Mouse (Mus musculus) neural tube, embryonic 15.5 days (tissue): ENCODE results near the gene Gal3st3. TPM values are rescaled to one million over a fixed set of nuclear protein-coding genes. Genes with fewer than 3 reads are reported as not detected.

Experiments
- ATAC-seq: fragments of 200-750 bp; cut with Nextera tagmentation; 2 replicates; pipeline ENCODE4 v1.8.0; 2017; ENCODE audit warnings: mild to moderate bottlenecking, moderate TSS enrichment, moderate library complexity; ENCODE audit not compliant: low FRiP score
- H3K27ac ChIP-seq: fragments of 300-500 bp; sonication (generic); replicated peaks from 2 replicates; pipeline ENCODE4 v1.5.1; 2015; ENCODE audit warnings: mild to moderate bottlenecking, inconsistent platforms
- H3K27me3 ChIP-seq: fragments of 300-500 bp; sonication (generic); replicated peaks from 2 replicates; pipeline ENCODE4 v1.6.1; 2015; ENCODE audit warnings: inconsistent platforms
- H3K36me3 ChIP-seq: fragments of 300-500 bp; sonication (generic); 2 replicates; pipeline ENCODE4 v1.6.1; 2015; ENCODE audit warnings: inconsistent platforms
- H3K4me1 ChIP-seq: fragments of 300-500 bp; sonication (generic); 2 replicates; pipeline ENCODE4 v1.6.1; 2015; ENCODE audit warnings: inconsistent platforms
- H3K4me2 ChIP-seq: fragments of 300-500 bp; sonication (generic); 2 replicates; pipeline ENCODE4 v1.6.1; 2015; ENCODE audit warnings: inconsistent platforms, mild to moderate bottlenecking, moderate library complexity
- H3K4me3 ChIP-seq: fragments of 300-500 bp; sonication (generic); replicated peaks from 2 replicates; pipeline ENCODE4 v1.5.1; 2015; ENCODE audit warnings: mild to moderate bottlenecking, inconsistent platforms
- H3K9ac ChIP-seq: fragments of 300-500 bp; sonication (generic); replicated peaks from 2 replicates; pipeline ENCODE4 v1.6.1; 2015; ENCODE audit warnings: mild to moderate bottlenecking, inconsistent platforms
- H3K9me3 ChIP-seq: fragments of 300-500 bp; sonication (generic); replicated peaks from 2 replicates; pipeline ENCODE4 v1.6.1; 2016; ENCODE audit warnings: inconsistent platforms
- WGBS: fragments of 180-500 bp; shearing (Covaris S2); methylation state at CpG from one replicate; pipeline ENCODE4 v1.1.7; 2015; ENCODE audit warnings: mixed read lengths; 5-methylcytosine and 5-hydroxymethylcytosine counted together
- polyA plus RNA-seq: library from polyadenylated mRNA; unstranded; fragments of >200 nt; fragmentation: Nextera tagmentation; extraction: Ambion mirVana; gene quantifications from 2 replicates; pipeline ENCODE4 v1.2.1, GENCODE M21; 2015

The Gal3st3 gene
- polyA plus RNA-seq, 1 experiment from 2014 or later = 42.0 TPM

GRCm38 (mm10) chr19:5275736-5276135, 22.4 kb upstream of the Gal3st3 start:
- H3K27ac ChIP-seq = no peak overlapping the region
- peaks cover 26% of the 10 kb centered on the region for H3K4me1 ChIP-seq
- peaks cover 56% of the 10 kb centered on the region for H3K36me3 ChIP-seq
- WGBS = 94% methylated on average over 5 of the region's 5 CpGs
- no peak overlapping the region for H3K4me2 ChIP-seq
- no peak overlapping the region for H3K4me3 ChIP-seq
- no peak for ATAC-seq
- H3K9ac ChIP-seq = no peak overlapping the region
- H3K27me3 ChIP-seq = no peaks in the 10 kb centered on the region
- H3K9me3 ChIP-seq = no peaks in the 10 kb centered on the region

DNA sequence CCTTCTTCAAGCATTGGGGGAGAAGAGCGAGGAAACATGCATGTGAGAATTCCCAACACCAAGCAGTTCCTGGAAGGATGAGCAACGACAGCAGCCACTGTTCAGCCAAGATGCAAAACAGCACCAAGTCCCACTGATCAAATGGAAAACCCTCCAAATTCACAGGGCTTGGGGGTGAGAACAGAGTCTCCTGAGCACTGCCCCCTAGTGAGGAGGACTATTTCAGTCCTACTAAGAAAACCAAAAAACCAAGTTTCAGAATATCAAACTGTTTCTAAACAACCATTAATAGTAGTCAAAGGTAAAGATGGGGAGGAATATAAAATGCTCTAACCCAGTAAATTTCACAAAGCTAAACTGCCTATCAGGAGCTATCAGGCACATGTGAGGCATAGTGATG, 21.6 kb upstream of the Gal3st3 start:
- Histone ChIP-seq H3K27ac (no peak overlapping the region), H3K9me3 (no peaks in the 10 kb centered on the region), H3K36me3 (peaks cover 64% of the 10 kb centered on the region), H3K4me3 (no peak overlapping the region), H3K4me1 (peaks cover 20% of the 10 kb centered on the region), H3K9ac (no peak overlapping the region), H3K27me3 (no peaks in the 10 kb centered on the region), H3K4me2 (no peak overlapping the region)
- no peak for ATAC-seq
- WGBS = 92% methylated on average over 2 of the region's 2 CpGs

GRCm38 (mm10) chr19:5277140-5277539, 21.0 kb upstream of the Gal3st3 start:
- ATAC-seq = no peak
- Histone ChIP-seq H3K9ac (no peak overlapping the region), H3K27ac (no peak overlapping the region), H3K4me1 (peaks cover 14% of the 10 kb centered on the region), H3K4me3 (no peak overlapping the region), H3K36me3 (peaks cover 70% of the 10 kb centered on the region), H3K9me3 (no peaks in the 10 kb centered on the region), H3K4me2 (no peak overlapping the region), H3K27me3 (no peaks in the 10 kb centered on the region)
- 82% methylated on average over 3 of the region's 3 CpGs for WGBS

DNA sequence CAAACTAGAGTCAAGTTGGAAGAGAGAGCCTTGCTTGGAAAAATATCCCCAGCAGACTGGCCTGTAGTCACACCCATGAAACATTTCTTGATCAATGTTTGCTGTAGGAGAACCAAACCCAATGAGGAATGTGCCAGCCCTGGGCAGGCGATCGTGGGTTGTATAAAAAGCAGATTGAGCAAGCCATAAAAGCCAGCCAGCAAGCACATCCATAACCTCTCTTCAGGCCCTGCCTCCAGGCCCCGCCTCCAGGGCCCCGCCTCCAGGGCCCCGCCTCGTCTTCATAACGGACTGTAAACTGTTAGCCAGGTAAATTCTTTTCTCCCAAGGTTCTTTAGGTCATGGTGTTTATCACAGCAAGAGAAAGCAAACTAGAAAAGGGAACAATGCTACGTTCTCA, 19.8 kb upstream of the Gal3st3 start:
- peaks cover 82% of the 10 kb centered on the region for H3K36me3 ChIP-seq
- no peak for ATAC-seq
- H3K4me1 ChIP-seq = peaks cover 10% of the 10 kb centered on the region
- no peak overlapping the region for H3K4me3 ChIP-seq
- no peak overlapping the region for H3K9ac ChIP-seq
- H3K9me3 ChIP-seq = no peaks in the 10 kb centered on the region
- no peak overlapping the region for H3K27ac ChIP-seq
- H3K27me3 ChIP-seq = no peaks in the 10 kb centered on the region
- no peak overlapping the region for H3K4me2 ChIP-seq
- 79% methylated on average over 8 of the region's 8 CpGs for WGBS

GRCm38 (mm10) chr19:5294972-5295735, 3.0 kb upstream of the Gal3st3 start, which contains the start of gene Sf3b2:
Sf3b2 (minus strand) TSS chr19:5295455.
- peak within 1 kb of the TSS; percentile 65 for H3K4me3 ChIP-seq
- ATAC-seq = peak; percentile 94
- peaks cover 28% of the 10 kb centered on the region for H3K36me3 ChIP-seq
- H3K27ac ChIP-seq = peak within 1 kb of the TSS; percentile 94
- no peaks in the 10 kb centered on the region for H3K27me3 ChIP-seq
- peak within 1 kb of the TSS; percentile 82 for H3K4me2 ChIP-seq
- H3K9me3 ChIP-seq = no peaks in the 10 kb centered on the region
- peak within 1 kb of the TSS; percentile 76 for H3K9ac ChIP-seq
- H3K4me1 ChIP-seq = peaks cover 60% of the 10 kb centered on the region
- under 1% methylated on average over 46 of the region's 46 CpGs for WGBS

GRCm38 (mm10) chr19:5295736-5296075, 2.4 kb upstream of the Gal3st3 start:
- ATAC-seq = peak; percentile 30; the same call in 1 of the 2 replicates
- Histone ChIP-seq H3K27me3 (no peaks in the 10 kb centered on the region), H3K36me3 (peaks cover 23% of the 10 kb centered on the region), H3K9ac (peak overlapping the region; percentile 75), H3K4me2 (peak overlapping the region; percentile 77), H3K9me3 (no peaks in the 10 kb centered on the region), H3K4me1 (peaks cover 65% of the 10 kb centered on the region), H3K27ac (peak overlapping the region; percentile 94), H3K4me3 (peak overlapping the region; percentile 65)
- 8% methylated on average over 13 of the region's 13 CpGs for WGBS

GRCm38 (mm10) chr19:5296630-5297029, 1.5 kb upstream of the Gal3st3 start:
- peaks cover 13% of the 10 kb centered on the region for H3K36me3 ChIP-seq
- H3K9me3 ChIP-seq = no peaks in the 10 kb centered on the region
- no peak overlapping the region for H3K4me3 ChIP-seq
- 64% methylated on average over 5 of the region's 5 CpGs for WGBS
- no peak overlapping the region for H3K9ac ChIP-seq
- no peak overlapping the region; the same call in 1 of the 2 replicates for H3K4me2 ChIP-seq
- no peak for ATAC-seq
- H3K27ac ChIP-seq = no peak overlapping the region
- H3K4me1 ChIP-seq = peaks cover 67% of the 10 kb centered on the region
- H3K27me3 ChIP-seq = no peaks in the 10 kb centered on the region

- Histone ChIP-seq H3K36me3 (peaks cover 18% of the 10 kb centered on the region), H3K4me3 (no peak overlapping the region), H3K4me2 (no peak overlapping the region), H3K9ac (no peak overlapping the region), H3K27ac (no peak overlapping the region), H3K9me3 (no peaks in the 10 kb centered on the region), H3K4me1 (peaks cover 50% of the 10 kb centered on the region), H3K27me3 (no peaks in the 10 kb centered on the region)
- ATAC-seq = no peak
- WGBS = 83% methylated on average over 6 of the region's 6 CpGs
Observed at GRCm38 (mm10) chr19:5300588-5300987, 2.5 kb downstream of the Gal3st3 start.

DNA sequence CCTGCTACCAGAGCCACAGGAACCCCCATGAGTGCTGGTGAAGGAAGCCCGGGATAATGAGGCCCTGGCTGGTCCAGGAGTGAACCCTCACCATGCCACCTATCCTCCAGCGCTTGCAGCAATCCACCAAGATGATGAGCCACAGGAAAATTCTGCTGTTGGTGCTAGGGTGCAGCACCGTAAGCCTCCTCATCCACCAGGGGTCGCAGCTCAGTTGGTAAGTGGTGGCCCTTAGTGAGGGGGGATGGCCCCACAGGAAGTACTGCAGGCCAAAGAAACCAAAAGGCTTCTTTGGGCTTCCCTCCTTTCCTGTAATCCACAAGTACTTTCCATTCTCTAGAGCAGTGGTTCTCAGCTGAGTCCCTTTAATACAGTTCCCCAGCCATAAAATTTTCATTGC, 4.3 kb downstream of the Gal3st3 start:
- Histone ChIP-seq H3K9me3 (no peaks in the 10 kb centered on the region), H3K27ac (no peak overlapping the region), H3K27me3 (no peaks in the 10 kb centered on the region), H3K36me3 (peaks cover 36% of the 10 kb centered on the region), H3K4me3 (no peak overlapping the region), H3K9ac (no peak overlapping the region), H3K4me1 (peaks cover 32% of the 10 kb centered on the region), H3K4me2 (no peak overlapping the region)
- 27% methylated on average over 4 of the region's 4 CpGs for WGBS
- ATAC-seq = no peak

- no peaks in the 10 kb centered on the region for H3K27me3 ChIP-seq
- H3K9ac ChIP-seq = no peak overlapping the region
- no peak overlapping the region for H3K4me3 ChIP-seq
- H3K27ac ChIP-seq = no peak overlapping the region
- ATAC-seq = no peak
- peaks cover 47% of the 10 kb centered on the region for H3K36me3 ChIP-seq
- H3K4me2 ChIP-seq = no peak overlapping the region
- H3K4me1 ChIP-seq = no peaks in the 10 kb centered on the region
- WGBS = 84% methylated on average over 6 of the region's 6 CpGs
- H3K9me3 ChIP-seq = no peaks in the 10 kb centered on the region
Observed at GRCm38 (mm10) chr19:5306279-5306678, 8.1 kb downstream of the Gal3st3 start.

GRCm38 (mm10) chr19:5306968-5307734, 9.0 kb downstream of the Gal3st3 start:
- Histone ChIP-seq H3K27me3 (no peaks in the 10 kb centered on the region), H3K4me2 (peak overlapping the region; percentile 35), H3K4me1 (no peaks in the 10 kb centered on the region), H3K9ac (no peak overlapping the region), H3K4me3 (peak overlapping the region; percentile 8; the same call in 1 of the 2 replicates), H3K27ac (no peak overlapping the region), H3K36me3 (peaks cover 47% of the 10 kb centered on the region), H3K9me3 (no peaks in the 10 kb centered on the region)
- ATAC-seq = no peak
- 43% methylated on average over 98 of the region's 98 CpGs for WGBS

DNA sequence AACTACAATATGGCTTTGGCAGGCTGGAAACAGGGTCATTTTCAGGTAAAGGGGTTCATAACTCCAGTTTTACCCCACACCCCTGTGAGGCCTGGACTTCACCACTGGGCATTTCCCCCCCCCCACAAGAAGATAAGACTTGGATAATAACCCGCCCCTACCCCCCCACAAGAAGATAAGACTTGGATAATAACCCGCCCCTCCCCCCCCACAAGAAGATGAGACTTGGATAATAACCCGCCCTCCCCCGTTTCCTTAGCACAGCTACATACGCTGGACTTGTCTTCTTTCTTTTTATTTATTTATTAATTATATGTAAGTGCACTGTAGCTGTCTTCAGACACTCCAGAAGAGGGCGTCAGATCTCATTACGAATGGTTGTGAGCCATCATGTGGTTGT, 10.9 kb downstream of the Gal3st3 start:
- no peak for ATAC-seq
- Histone ChIP-seq H3K4me3 (no peak overlapping the region), H3K9me3 (no peaks in the 10 kb centered on the region), H3K4me1 (no peaks in the 10 kb centered on the region), H3K36me3 (peaks cover 41% of the 10 kb centered on the region), H3K27me3 (no peaks in the 10 kb centered on the region), H3K4me2 (no peak overlapping the region), H3K27ac (no peak overlapping the region), H3K9ac (no peak overlapping the region)
- 83% methylated on average over 7 of the region's 7 CpGs for WGBS
